Mouse (Mus musculus): ENCODE measurements around the gene Pde11a.

Pde11a gene

DNA sequence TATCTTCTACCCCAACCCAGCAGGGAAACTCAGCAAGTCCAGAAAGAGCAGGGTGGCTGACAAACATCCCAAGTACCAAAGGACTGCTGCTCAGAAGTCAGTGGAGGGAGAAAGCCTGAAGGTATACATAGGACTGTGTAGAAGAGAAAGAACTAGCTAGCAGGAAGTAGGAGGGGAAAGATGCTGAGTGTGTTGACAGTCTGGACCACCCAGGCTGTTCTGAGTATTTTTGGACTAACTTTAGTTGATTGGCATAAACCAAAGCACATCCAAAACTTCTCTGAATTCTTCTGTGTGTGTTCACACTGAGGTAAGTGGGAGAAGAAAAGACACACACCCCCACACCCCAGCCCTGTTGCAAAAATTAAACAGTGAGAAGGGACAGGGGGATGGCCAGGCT lies 248.1 kb downstream of the Pde11a start:
- DNase-seq (ENCODE audit: low spot score in 2 of 2): no peak

- DNase-seq (ENCODE audit: low spot score in 2 of 2): no peak
Measured at GRCm38 (mm10) chr2:76088844-76089243, 249.7 kb downstream of the Pde11a start.

DNA sequence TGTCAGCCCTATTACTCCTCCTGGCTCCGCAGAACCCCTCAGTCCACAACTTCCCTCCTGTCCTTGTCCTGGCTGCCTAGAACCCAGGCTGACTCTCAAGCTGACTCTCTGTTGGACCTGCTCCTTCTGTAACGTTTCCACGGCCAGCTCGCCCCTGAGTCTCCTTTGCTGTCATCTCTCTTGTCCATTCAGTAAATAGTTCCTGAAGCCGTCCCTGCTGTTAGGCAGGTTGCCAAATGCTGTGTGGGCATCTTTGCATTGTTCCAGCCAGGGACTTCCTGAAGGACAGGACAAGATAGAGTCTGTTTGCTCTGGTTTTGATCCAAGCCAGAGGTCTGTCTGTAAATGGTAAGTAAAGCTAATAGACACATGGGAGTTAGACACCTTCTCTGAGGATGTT lies 250.2 kb downstream of the Pde11a start:
- no peak for DNase-seq (ENCODE audit: low spot score in 2 of 2)

GRCm38 (mm10) chr2:76087170-76087569 lies 251.4 kb downstream of the Pde11a start:
- peak in 1 of 2 experiments; percentile 54 for DNase-seq (ENCODE audit: low spot score in 2 of 2)

- no peak for DNase-seq (ENCODE audit: low spot score in 2 of 2)
Measured at GRCm38 (mm10) chr2:76084982-76085381, 253.6 kb downstream of the Pde11a start.

DNA sequence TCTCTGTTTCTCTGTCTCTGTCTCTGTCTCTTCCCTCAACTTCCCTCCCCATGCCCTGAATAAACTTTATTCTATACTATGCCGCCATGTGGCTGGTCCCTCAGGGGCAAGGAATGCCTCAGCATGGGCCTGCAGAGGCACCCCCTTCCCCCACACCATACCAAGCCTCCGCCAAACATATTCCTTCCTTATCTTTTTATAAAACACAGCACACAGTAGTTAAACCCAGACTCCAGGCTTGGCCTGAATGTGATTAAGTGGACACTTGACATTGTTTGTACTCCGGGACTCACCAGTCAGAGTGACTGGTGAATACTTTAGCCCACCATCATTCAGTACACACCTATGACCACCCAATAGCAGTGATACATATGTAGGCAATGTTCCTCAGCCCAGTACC lies 254.7 kb downstream of the Pde11a start:
- DNase-seq (ENCODE audit: low spot score in 2 of 2): no peak

GRCm38 (mm10) chr2:76083396-76083795 lies 255.2 kb downstream of the Pde11a start:
- no peak for DNase-seq (ENCODE audit: low spot score in 2 of 2)

DNA sequence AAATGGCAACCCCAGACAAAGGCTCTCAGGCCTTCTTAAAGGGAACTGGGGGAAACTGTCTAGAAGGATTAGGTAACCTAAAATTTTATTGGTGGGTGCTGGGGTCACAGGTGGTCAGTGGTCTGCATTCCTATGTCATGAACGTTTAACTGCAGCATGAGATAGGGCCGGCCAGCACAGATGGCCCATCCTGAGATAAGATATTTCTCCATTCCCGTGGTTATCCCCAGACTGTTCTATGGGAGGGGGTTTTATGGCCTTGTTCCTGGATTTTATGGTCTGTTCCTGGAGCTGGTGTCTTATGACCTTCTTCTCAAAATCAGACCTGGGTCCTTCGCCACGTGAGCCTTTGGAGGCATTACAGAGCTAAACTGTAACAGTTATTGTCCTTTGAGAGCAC lies 256.6 kb downstream of the Pde11a start:
- DNase-seq (ENCODE audit: low spot score in 2 of 2): no peak

DNA sequence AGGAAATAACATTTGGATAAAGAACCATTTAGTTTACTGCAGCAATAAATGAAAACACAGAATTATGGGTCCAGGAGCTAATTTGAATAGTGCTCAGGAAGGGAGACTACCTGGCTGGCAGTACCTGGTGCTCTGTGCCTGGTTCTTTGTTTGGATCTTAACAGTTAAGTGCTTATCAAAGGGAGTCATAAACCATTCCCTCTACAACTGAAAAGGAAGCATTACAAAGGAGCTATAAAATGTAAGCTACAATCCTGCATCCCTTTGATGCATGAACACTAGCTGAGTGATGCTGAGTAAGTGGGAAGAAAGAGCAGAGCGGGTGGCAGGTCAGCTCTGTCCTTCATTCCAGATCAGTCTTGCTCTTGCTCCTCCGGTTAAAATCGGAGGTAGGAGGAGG lies 258.0 kb downstream of the Pde11a start:
- no peak for DNase-seq (ENCODE audit: low spot score in 2 of 2)

GRCm38 (mm10) chr2:76076838-76077237 lies 261.7 kb downstream of the Pde11a start:
- no peak for DNase-seq (ENCODE audit: low spot score in 2 of 2)

DNA sequence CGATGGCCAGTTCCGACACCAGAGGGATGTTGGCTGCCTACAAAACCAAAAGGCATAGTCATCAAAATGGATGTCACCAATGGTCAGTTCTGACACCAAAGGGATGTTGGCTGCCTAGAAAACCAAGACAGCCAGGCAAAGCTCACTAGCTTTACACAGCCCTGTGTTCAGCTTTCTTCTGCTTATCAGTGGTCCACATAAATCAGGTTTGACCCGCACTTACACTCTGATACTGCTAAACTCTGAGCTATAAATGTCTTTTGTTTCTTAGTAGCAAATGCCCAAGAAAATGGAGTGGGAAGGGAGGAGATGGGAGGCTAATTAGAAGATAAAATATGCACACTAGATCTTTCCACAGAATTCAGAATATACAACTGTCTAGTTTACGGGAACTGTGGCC lies 262.5 kb downstream of the Pde11a start:
- DNase-seq (ENCODE audit: low spot score in 2 of 2): no peak

GRCm38 (mm10) chr2:76073079-76073478 lies 265.5 kb downstream of the Pde11a start:
- no peak for DNase-seq (ENCODE audit: low spot score in 2 of 2)

- DNase-seq (ENCODE audit: low spot score in 2 of 2): peak in 1 of 2 experiments; percentile 69
Measured at GRCm38 (mm10) chr2:76070432-76071306, 267.9 kb downstream of the Pde11a start.

GRCm38 (mm10) chr2:76069238-76069637 lies 269.3 kb downstream of the Pde11a start:
- no peak for DNase-seq (ENCODE audit: low spot score in 2 of 2)

DNA sequence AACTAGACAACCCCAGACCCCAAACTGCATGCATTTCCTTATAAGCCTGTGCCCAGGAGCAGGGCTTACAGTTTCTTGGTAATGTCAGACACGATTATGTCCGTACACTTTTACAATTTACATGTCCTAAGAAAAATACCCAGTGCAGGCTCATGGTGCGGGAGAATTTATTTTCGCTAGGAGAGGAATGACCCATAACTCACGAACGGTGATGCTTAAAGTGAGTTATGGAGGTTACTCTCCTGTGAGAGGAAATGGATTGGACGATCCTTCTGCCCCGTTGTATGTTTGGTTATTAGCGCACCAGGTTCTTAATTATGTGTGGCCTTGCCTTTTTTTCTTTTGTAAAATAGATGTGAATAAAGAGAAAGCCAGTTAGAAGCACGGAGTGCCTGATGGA lies 270.4 kb downstream of the Pde11a start:
- DNase-seq (ENCODE audit: low spot score in 2 of 2): no peak

DNA sequence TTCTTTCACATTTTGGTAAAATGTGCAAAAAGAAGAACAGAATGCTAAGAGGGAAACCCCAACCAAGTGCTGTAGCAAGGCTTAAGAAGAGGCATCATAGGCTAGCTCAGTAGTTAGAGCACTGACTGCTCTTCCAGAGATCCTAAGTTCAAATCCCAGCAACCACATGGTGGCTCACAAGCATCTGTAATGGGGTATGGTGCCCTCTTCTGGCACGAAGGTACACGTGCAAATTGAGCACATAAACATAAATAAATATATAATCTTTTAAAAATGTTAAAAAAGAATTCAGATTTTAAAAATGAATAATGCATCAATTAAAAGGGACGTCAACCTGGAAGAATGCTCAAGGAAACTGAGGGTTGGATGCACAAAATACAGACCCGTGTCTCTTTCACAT lies 271.4 kb downstream of the Pde11a start:
- no peak for DNase-seq (ENCODE audit: low spot score in 2 of 2)

- DNase-seq (ENCODE audit: low spot score in 2 of 2): no peak
Measured at GRCm38 (mm10) chr2:76065292-76065691, 273.3 kb downstream of the Pde11a start.

DNA sequence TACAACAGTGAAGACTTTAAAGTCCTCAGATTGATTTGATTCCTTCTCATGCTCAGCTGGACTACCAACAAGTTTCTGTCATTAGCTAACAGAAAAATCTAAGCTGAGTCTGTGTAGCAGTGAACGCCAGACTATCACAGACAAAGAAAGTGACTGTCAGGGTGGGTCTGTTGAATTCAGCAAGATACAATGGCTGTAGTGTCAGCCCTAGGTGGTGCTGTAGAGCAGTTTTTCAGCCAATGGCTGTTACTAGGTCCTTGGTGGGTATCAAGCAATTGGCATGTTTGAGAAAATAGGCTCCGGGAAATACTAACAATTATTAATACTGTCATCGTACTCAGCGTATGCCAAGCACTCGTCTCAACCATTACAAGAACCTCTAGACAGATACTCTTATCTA lies 274.5 kb downstream of the Pde11a start:
- DNase-seq (ENCODE audit: low spot score in 2 of 2): peak in 1 of 2 experiments; percentile 55

DNA sequence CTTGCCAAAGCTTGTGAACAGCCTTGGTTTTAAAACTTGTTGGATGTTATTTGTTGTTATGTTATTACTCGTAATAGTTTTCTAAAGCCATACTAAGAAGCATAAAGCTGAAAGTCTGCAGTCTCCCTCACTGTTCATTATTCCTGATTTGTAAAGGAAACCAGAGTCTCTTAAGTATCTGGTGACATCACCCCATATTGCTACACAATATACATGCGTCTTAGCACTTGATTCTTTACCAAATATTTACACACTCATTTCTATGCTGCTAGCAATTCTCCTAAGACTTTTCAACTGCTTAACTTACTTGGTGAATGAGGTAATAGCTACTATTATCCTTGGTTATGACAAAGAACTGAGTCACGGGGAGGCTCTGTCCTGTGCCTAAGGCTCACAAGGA lies 278.4 kb downstream of the Pde11a start:
- DNase-seq (ENCODE audit: low spot score in 2 of 2): no peak

DNA sequence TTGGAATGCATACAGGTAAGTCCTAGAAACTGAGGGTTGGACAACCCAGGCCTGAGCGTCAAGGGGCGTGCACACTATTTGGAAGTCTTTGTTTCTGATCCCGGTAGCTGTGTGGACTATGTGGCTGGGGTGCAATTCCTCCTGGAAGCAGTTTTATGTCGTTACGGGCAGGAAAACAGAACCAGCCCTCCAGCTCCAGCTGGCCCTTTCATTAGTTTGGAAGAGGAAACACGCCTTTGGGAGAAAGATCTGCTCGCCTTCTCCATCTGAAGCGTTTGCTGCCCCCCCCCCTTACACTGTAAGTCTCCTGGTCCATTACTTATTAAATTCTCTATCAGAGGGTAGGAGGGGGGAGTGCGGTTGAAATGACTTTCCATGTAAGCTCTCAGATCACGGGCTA lies 279.0 kb downstream of the Pde11a start:
- DNase-seq (ENCODE audit: low spot score in 2 of 2): no peak

DNA sequence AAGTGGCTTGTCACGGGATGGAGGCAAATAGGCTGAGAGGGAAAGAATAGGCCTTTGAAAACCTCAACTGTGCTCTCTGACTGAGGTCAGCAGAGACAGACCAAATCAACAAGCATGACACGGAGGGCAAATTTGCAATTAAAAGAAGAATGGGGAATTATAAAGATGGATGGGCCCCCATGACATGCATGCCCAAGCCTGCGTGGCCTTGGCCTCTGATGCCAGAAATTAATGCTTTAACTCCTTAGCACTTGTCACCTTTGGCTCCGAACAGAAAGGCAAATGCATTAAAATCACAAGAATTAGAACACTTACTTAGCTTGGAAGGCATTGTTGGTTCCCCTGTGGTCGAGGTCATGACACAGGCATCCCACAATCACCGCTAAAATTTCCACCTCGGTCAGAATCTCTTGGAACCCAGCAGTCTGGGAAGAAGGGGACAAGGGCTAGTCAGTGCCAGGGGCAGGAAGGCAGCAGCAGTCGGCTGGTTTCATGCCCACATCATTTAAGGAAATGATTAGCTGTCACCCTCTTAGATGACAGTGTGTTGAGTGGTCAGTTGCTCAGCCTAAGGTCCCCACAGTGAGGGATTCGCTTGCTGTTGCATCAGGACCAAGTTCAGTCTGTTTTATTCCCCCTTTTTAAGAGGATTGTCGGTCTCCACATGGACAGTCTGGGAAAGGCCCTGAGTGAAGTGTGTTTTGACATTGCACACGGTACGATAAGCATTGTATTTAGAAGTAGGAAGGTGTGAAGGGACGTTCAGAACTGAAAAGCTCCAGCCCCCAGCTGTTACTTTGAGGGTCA lies 279.7 kb downstream of the Pde11a start:
- DNase-seq (ENCODE audit: low spot score in 2 of 2): no peak

DNA sequence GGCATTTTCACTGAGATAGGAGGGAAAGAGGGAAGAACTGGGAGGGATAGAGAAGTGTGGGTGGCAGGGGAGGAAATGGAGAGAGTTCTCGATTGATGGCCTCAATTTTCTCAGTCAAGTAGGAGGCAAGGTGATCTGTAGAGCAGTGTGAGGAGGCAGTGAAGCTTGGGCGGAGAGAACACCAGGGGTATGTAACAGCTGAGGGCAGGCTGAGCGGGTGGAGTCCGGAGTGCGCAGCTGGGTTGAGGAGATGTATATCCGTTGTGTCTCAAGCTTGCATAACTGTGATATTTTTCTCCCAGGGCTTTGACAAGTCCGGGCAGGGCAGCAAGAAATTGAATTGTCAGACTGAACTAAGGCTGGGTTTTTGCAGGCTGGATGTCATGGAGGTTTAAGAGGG lies 281.0 kb downstream of the Pde11a start:
- no peak for DNase-seq (ENCODE audit: low spot score in 2 of 2)

DNA sequence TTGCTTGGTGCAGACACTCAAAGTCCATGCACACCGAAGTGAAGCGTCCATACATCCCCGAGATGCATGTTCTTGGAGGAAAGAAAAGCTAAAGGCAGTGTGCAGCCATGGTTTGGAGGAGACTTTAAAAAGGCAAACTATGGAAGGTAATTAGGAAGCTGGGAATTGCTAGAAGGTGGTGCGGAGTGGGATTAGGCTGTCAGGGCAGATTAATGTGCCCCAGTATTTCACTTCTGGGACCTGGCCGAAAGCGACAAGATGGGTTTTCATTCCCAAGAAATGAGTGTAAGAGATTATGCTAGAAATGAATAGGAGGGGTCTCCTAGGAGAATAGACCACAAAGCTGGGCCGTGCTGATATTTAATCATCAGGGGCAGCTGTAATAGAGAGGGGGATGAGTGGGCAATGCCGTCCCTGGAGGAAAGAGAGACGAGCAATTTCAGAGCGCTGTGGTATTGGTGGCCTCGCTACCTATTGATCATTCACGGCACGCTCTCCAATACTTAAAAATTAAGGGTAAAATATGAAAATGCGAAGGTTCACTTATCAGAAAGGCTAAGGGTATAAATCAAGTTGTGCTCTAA lies 284.7 kb downstream of the Pde11a start:
- DNase-seq (ENCODE audit: low spot score in 2 of 2): no peak

All from cerebellum, postnatal 4 days (tissue).